Mouse (Mus musculus): ENCODE measurements around the gene Mmgt2.

- no peak for TF ChIP-seq POLR2A (IDR thresholded peaks at IDR 0.05; ENCODE audit: extremely low read depth, insufficient read depth, low read length)
- no peak for TF ChIP-seq CTCF (IDR thresholded peaks at IDR 0.05; ENCODE audit: extremely low read depth, insufficient read depth, low read length)
These were observed 40.6 kb upstream of the Mmgt2 start for GRCm38 (mm10) chr11:62607952-62608201.
